21 mouse cellular contexts compared by ENCODE assay signal in genomic region chr7:98869070-98869469, GRCm38 (mm10). TPM values are rescaled to one million over a fixed set of nuclear protein-coding genes. Genes with fewer than 3 reads are reported as not detected.
A peak's percentile ranks its signal among the peaks of the same experiment; 100 is the strongest.
DNase-seq lines count a peak whose midpoint lies in the region; ATAC-seq and TF ChIP-seq lines count a peak whose summit lies in the region.
"Had no signal": no experiment of that assay in that cellular context is flagged by ENCODE, and none has a peak within 500 bp of the region (broad histone marks: within the 10 kb centered on the region; RNA-seq: fewer than 3 reads in every experiment).

No protein-coding gene starts in this region.

- WGBS in heart, postnatal 0 days, result 61% methylated on average over 3 of the region's 3 CpGs
- 57% methylated on average over 3 of the region's 3 CpGs for WGBS in heart, embryonic 12.5 days
- WGBS in stomach, postnatal 0 days, result 75% methylated on average over 3 of the region's 3 CpGs

- H3K4me1 ChIP-seq in heart, postnatal 0 days (ENCODE audit: control insufficient read depth, insufficient read depth), result peaks cover 13% of the 10 kb centered on the region
- peaks cover 71% of the 10 kb centered on the region for H3K4me1 ChIP-seq in heart, embryonic 12.5 days (replicated peaks)
- H3K4me1 ChIP-seq in stomach, postnatal 0 days (replicated peaks; ENCODE audit: control insufficient read depth, insufficient read depth), result 0 out of 2 replicates have a peak, but pooled peaks cover 3% of the 10 kb centered on the region
- H3K4me1 ChIP-seq: liver, embryonic 15.5 days had no signal

- H3K4me2 ChIP-seq in heart, postnatal 0 days (ENCODE audit: low read depth, low read length), result no peak overlapping the region
- no peak overlapping the region for H3K4me2 ChIP-seq in heart, embryonic 12.5 days
- no peak overlapping the region for H3K4me2 ChIP-seq in stomach, postnatal 0 days (replicated peaks; ENCODE audit: low read depth)
- H3K4me2 ChIP-seq: forebrain, embryonic 15.5 days; liver, embryonic 15.5 days; midbrain, embryonic 15.5 days had no signal

- TF ChIP-seq CTCF in heart, postnatal 0 days (IDR thresholded peaks at IDR 0.05; ENCODE audit: low read depth), result peak; percentile 22
- peak; percentile 45 for TF ChIP-seq CTCF in stomach, postnatal 0 days (IDR thresholded peaks at IDR 0.05; ENCODE audit: low read depth)

- H3K9ac ChIP-seq in heart, postnatal 0 days (replicated peaks; ENCODE audit: low read depth, low read length), result no peak overlapping the region
- H3K9ac ChIP-seq in heart, embryonic 12.5 days, result no peak overlapping the region
- no peak overlapping the region for H3K9ac ChIP-seq in stomach, postnatal 0 days (ENCODE audit: low read length)
- H3K9ac ChIP-seq: forebrain, embryonic 15.5 days; liver, embryonic 15.5 days; midbrain, embryonic 15.5 days had no signal

- no peak for DNase-seq in heart, postnatal 0 days (ENCODE audit: low spot score)
- DNase-seq in thymus, postnatal 4 days, result peak; percentile 28
- DNase-seq in thymus, postnatal 25 days, result no peak
- DNase-seq in stomach, postnatal 0 days (ENCODE audit: low spot score), result no peak
- no peak for DNase-seq in liver
- no peak for DNase-seq in adrenal gland, postnatal 14 days
- DNase-seq: adrenal gland, adult 2 months; cerebellum, adult 9-10 months; embryo, embryonic 11 days; gastrocnemius, postnatal 14 days; kidney, adult 11 months; kidney, postnatal 25 days; left cerebral cortex, postnatal 4 days; right cerebral cortex, postnatal 25 days; thymus, adult 18-20 months had no signal

- no peaks in the 10 kb centered on the region for H3K27me3 ChIP-seq in heart, postnatal 0 days (ENCODE audit: control insufficient read depth, insufficient read depth, low read length)
- 0 out of 2 replicates have a peak, but pooled peaks cover 4% of the 10 kb centered on the region for H3K27me3 ChIP-seq in heart, embryonic 12.5 days (replicated peaks)
- H3K27me3 ChIP-seq in stomach, postnatal 0 days (ENCODE audit: control insufficient read depth, insufficient read depth, low read length), result no peaks in the 10 kb centered on the region
- H3K27me3 ChIP-seq: forebrain, embryonic 15.5 days; midbrain, embryonic 15.5 days had no signal

- H3K27ac ChIP-seq in heart, postnatal 0 days (ENCODE audit: low read depth), result no peak overlapping the region
- no peak overlapping the region for H3K27ac ChIP-seq in heart, embryonic 12.5 days (ENCODE audit: poor library complexity, severe bottlenecking)
- H3K27ac ChIP-seq in stomach, postnatal 0 days (replicated peaks), result no peak overlapping the region
- H3K27ac ChIP-seq: forebrain, embryonic 15.5 days; liver, embryonic 15.5 days; macrophage; midbrain, embryonic 15.5 days had no signal

- no peaks in the 10 kb centered on the region for H3K36me3 ChIP-seq in heart, postnatal 0 days (replicated peaks; ENCODE audit: control insufficient read depth, insufficient read depth, low read length)
- H3K36me3 ChIP-seq in heart, embryonic 12.5 days, result no peaks in the 10 kb centered on the region
- no peaks in the 10 kb centered on the region for H3K36me3 ChIP-seq in stomach, postnatal 0 days (ENCODE audit: control insufficient read depth, insufficient read depth, low read length)
- H3K36me3 ChIP-seq: forebrain, embryonic 15.5 days; liver, embryonic 15.5 days; midbrain, embryonic 15.5 days had no signal

- no peaks in the 10 kb centered on the region for H3K9me3 ChIP-seq in heart, postnatal 0 days (replicated peaks; ENCODE audit: control insufficient read depth, low read length)
- no peaks in the 10 kb centered on the region for H3K9me3 ChIP-seq in heart, embryonic 12.5 days (replicated peaks)
- H3K9me3 ChIP-seq in stomach, postnatal 0 days (ENCODE audit: control insufficient read depth, low read length), result no peaks in the 10 kb centered on the region
- H3K9me3 ChIP-seq: forebrain, embryonic 15.5 days; liver, embryonic 15.5 days; midbrain, embryonic 15.5 days had no signal

- ATAC-seq in heart, postnatal 0 days (ENCODE audit: insufficient read depth, low read depth), result no peak
- ATAC-seq in heart, embryonic 12.5 days (ENCODE audit: insufficient number of reproducible peaks, low FRiP score), result no peak
- ATAC-seq in common myeloid progenitor, adult 5-6 weeks (replicated peaks; ENCODE audit: low read depth, poor library complexity, severe bottlenecking), result peak; percentile 93
- ATAC-seq in stomach, postnatal 0 days (ENCODE audit: low FRiP score, low TSS enrichment), result 0 out of 2 replicates have a peak, but pooled peaks have one; percentile 8
- ATAC-seq: forebrain, embryonic 15.5 days; midbrain, embryonic 15.5 days had no signal

- TF ChIP-seq EP300 in heart, postnatal 0 days (IDR thresholded peaks at IDR 0.05; ENCODE audit: low read depth), result no peak
- no peak for TF ChIP-seq EP300 in stomach, postnatal 0 days (optimal IDR thresholded peaks at IDR 0.05)

- H3K4me3 ChIP-seq in heart, postnatal 0 days (ENCODE audit: low read depth, low read length), result no peak overlapping the region
- no peak overlapping the region for H3K4me3 ChIP-seq in heart, embryonic 12.5 days
- no peak overlapping the region for H3K4me3 ChIP-seq in stomach, postnatal 0 days (ENCODE audit: low read depth, low read length)
- H3K4me3 ChIP-seq: forebrain, embryonic 15.5 days; liver, embryonic 15.5 days; midbrain, embryonic 15.5 days had no signal

RNA-seq across cellular contexts. Expression of gene Wnt11, which starts 34.2 kb away (rescaled TPM):
- total RNA-seq in heart, postnatal 0 days (2014; rRNA removed; ENCODE audit: low replicate concordance), result 22.9 and 33.9 TPM in 2 replicates
- 4.3 and 4.4 TPM in 2 replicates for polyA plus RNA-seq in heart, postnatal 0 days (2015; fragmentation: Nextera tagmentation; extraction: Ambion mirVana)
- polyA plus RNA-seq in heart, embryonic 12.5 days (2016; fragmentation: Nextera tagmentation; extraction: Ambion mirVana), result 26.3 and 31.0 TPM in 2 replicates
- not detected in 2 replicates for total RNA-seq in common myeloid progenitor, adult 5-6 weeks (2017)
- polyA plus RNA-seq in stomach, postnatal 0 days (2015; fragmentation: Nextera tagmentation; extraction: Ambion mirVana), result 9.7 and 10.8 TPM in 2 replicates
- total RNA-seq in adrenal gland, postnatal 14 days (2021), result 1.8 and 7.4 TPM in 2 replicates
- polyA plus RNA-seq: macrophage had no signal

Comparison
In these comparisons a context has a peak if more than half of its experiments do, and no peak if none do; other contexts are left out.
1. ATAC-seq: peak in common myeloid progenitor, adult 5-6 weeks (single experiment) and stomach, postnatal 0 days (single experiment); none in heart, postnatal 0 days (single experiment) and heart, embryonic 12.5 days (single experiment).